Mouse (Mus musculus): Measurements from ENCODE around the gene Gm10961. TPM values are rescaled to one million over a fixed set of nuclear protein-coding genes. Genes with fewer than 3 reads are reported as not detected.

Gene Gm10961
- polyA plus RNA-seq (2012; fragmentation: generic; extraction: Trizol), result not detected

DNA sequence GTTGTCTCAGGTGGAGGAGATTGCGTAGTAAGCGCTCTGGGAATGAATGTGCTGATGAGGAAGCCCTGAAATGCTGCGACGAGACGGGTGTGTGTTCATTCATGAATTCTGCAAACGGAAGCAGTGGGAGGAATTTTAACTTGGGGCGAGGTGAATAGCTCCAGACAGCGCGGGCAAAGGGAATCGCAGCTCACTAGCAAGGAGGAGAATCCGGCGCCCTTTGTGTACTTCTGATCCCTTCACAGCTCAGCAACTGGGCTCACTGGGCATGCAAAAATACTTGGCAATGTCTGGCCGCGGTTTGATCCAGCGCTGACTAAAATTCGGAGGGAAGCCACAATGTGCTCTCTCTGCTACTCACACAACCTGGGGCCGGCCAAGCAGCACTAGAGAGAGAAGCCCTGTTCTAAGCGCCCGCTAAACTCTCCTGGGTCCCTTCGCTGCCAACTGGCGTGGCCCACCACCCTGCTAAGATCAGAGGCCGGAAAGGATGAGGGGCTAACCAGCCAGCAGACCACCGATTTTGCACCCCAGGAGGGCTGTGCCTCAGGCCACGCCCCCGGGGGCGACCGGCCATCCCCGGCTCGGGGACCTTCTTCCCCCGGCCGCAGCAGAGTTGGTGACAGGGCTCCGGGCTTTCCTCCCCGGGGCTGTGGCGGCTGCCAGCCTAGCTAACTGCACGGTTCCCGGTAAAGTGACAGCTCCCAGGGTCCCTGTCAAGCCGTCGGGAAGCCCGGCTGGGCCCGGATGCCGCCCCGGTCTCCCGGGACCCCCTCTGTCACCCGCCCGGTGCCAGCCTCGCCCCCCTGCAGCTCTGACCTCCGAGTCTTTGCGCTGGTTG, at the start of gene Gm10961:
Gene Gm10961 (plus strand): TSS at position 641 of the 841 bp plus-strand sequence.

DNA sequence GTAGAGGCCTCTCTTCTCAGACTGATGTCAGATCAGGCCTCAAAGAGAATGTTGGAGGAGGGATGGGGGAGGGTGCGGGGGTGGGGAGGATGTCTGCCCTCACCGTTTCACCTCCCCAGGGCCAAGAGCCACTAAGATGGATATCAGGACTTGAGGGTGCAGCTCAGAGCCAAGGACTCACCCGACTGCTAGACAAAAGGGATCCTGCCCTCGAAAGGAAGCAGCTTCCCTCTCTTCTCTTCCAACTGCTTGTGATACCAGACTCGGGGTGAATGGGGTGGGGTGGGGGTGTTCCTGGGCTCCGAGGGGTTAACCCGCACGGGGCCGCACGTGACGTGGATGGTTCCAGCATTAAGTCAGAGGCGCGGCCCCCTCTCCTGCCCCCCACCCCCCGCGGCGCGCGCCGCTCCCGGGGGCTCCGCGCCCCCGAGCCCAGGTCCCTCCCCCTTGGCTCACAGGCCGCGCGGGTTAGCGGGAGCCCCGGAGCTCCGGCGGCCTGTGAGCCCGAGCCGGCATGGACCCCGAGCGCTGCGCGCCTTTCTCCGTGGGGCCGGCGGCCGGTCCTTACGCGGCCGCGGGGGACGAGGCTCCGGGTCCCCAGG, 36.4 kb upstream of the Gm10961 start, which contains the start of gene Alx3:
Gene Alx3 (plus strand): TSS at position 370 of the 602 bp plus-strand sequence.

DNA sequence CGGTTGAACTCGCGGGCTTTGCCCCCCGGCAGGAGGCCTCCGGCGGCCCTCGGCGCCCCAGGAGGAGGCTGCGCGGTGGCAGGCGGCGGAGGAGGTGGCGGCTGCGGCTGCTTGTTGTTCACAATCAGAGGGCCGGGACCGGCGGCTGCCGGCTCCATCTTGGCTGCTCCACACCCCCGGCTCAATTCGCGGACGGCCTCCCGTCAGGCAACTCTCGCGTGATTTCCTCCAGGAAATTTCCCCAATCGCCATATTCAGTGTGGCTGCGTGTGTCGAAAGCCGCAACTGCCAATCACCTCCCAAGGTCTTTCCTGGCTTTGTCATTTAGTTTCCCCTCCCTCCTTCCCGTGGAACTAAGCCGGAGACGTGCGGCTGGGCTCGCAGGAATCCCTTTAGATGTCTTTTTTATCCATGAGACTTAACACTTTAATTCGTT, 419 bp downstream of the Gm10961 start, which contains the start of gene Strip1:
Gene Strip1 (minus strand): TSS at position 172 of the 436 bp plus-strand sequence.

Other genes starting within 250 kb of the Gm10961 start
- under 1 TPM in 1 of 2 experiments, not detected in 1; 0.02 TPM for gene Kcnc4, start 171.8 kb upstream of the Gm10961 start, polyA plus RNA-seq (2012; fragmentation: generic; extraction: Trizol)
- gene Slc6a17, start 113.3 kb upstream of the Gm10961 start, polyA plus RNA-seq (2012; fragmentation: generic; extraction: Trizol), result not detected
- not detected for gene Ubl4b, start 76.2 kb upstream of the Gm10961 start, polyA plus RNA-seq (2012; fragmentation: generic; extraction: Trizol)
- under 1 TPM in 1 of 2 experiments, not detected in 1; 0.53 TPM for gene Alx3, start 36.3 kb upstream of the Gm10961 start, polyA plus RNA-seq (2012; fragmentation: generic; extraction: Trizol)
- gene Strip1, start 372 bp downstream of the Gm10961 start, polyA plus RNA-seq (2012; fragmentation: generic; extraction: Trizol), result 10 to 100 TPM; 18.6 to 37.2 TPM
- 10 to 100 TPM in 1 of 2 experiments, 1 to 10 TPM in 1; 7.0 to 51.5 TPM for gene Ahcyl1, start 65.2 kb downstream of the Gm10961 start, polyA plus RNA-seq (2012; fragmentation: generic; extraction: Trizol)
- 100 to 1,000 TPM in 1 of 2 experiments, 10 to 100 TPM in 1; 53.3 to 101 TPM for gene Csf1, start 129.1 kb downstream of the Gm10961 start, polyA plus RNA-seq (2012; fragmentation: generic; extraction: Trizol)
- not detected for gene Eps8l3, start 245.9 kb downstream of the Gm10961 start, polyA plus RNA-seq (2012; fragmentation: generic; extraction: Trizol)

Measured in C3H10T1/2 (cell line).